ENCODE assay signal across 9 mouse cellular contexts in genomic region chr11:97804841-97805661, GRCm38 (mm10). TPM values are rescaled to one million over a fixed set of nuclear protein-coding genes. Genes with fewer than 3 reads are reported as not detected.
A peak's percentile ranks its signal among the peaks of the same experiment; 100 is the strongest.
DNase-seq lines count a peak whose midpoint lies in the region; ATAC-seq lines count a peak whose summit lies in the region.
"Had no signal": no experiment of that assay in that cellular context is flagged by ENCODE, and none has a peak within 500 bp of the region (broad histone marks: within the 10 kb centered on the region; RNA-seq: fewer than 3 reads in every experiment).

No protein-coding gene starts in this region.

- 35% methylated on average over 9 of the region's 9 CpGs for WGBS in liver, embryonic 11.5 days
- 7% methylated on average over 9 of the region's 9 CpGs for WGBS in embryonic facial prominence, embryonic 12.5 days
- WGBS in hindbrain, embryonic 16.5 days: 22% methylated on average over 9 of the region's 9 CpGs
- 46% methylated on average over 9 of the region's 9 CpGs for WGBS in midbrain, embryonic 10.5 days

- H3K9me3 ChIP-seq in liver, embryonic 11.5 days (ENCODE audit: control insufficient read depth, low read length): no peaks in the 10 kb centered on the region
- H3K9me3 ChIP-seq in embryonic facial prominence, embryonic 12.5 days: no peaks in the 10 kb centered on the region
- no peaks in the 10 kb centered on the region for H3K9me3 ChIP-seq in hindbrain, embryonic 16.5 days (ENCODE audit: control insufficient read depth, low read length)
- no peaks in the 10 kb centered on the region for H3K9me3 ChIP-seq in midbrain, embryonic 10.5 days (replicated peaks)

- peaks cover 71% of the 10 kb centered on the region for H3K4me1 ChIP-seq in liver, embryonic 11.5 days (replicated peaks; ENCODE audit: control insufficient read depth, insufficient read depth, low read length)
- peaks cover 81% of the 10 kb centered on the region for H3K4me1 ChIP-seq in embryonic facial prominence, embryonic 12.5 days
- peaks cover 79% of the 10 kb centered on the region for H3K4me1 ChIP-seq in hindbrain, embryonic 16.5 days (ENCODE audit: control insufficient read depth, insufficient read depth, low read depth, low read length)
- H3K4me1 ChIP-seq in midbrain, embryonic 10.5 days: peaks cover 88% of the 10 kb centered on the region

- H3K36me3 ChIP-seq in liver, embryonic 11.5 days (ENCODE audit: control insufficient read depth, insufficient read depth, low read length): peaks cover 12% of the 10 kb centered on the region; the same call in 1 of the 2 replicates
- peaks cover 22% of the 10 kb centered on the region for H3K36me3 ChIP-seq in embryonic facial prominence, embryonic 12.5 days
- H3K36me3 ChIP-seq in hindbrain, embryonic 16.5 days (ENCODE audit: control insufficient read depth, insufficient read depth, low read length): peaks cover 10% of the 10 kb centered on the region
- H3K36me3 ChIP-seq in midbrain, embryonic 10.5 days: peaks cover 36% of the 10 kb centered on the region

- peak overlapping the region; percentile 63 for H3K27ac ChIP-seq in liver, embryonic 11.5 days (ENCODE audit: low read depth, low read length)
- peak overlapping the region; percentile 89 for H3K27ac ChIP-seq in embryonic facial prominence, embryonic 12.5 days
- peak overlapping the region; percentile 82 for H3K27ac ChIP-seq in hindbrain, embryonic 16.5 days (ENCODE audit: low read depth, low read length)
- H3K27ac ChIP-seq in midbrain, embryonic 10.5 days (replicated peaks): peak overlapping the region; percentile 78
- H3K27ac ChIP-seq: macrophage had no signal

- H3K4me3 ChIP-seq in liver, embryonic 11.5 days (ENCODE audit: low read depth, low read length): no peak overlapping the region; the same call in 1 of the 2 replicates
- H3K4me3 ChIP-seq in embryonic facial prominence, embryonic 12.5 days: peak overlapping the region; percentile 17; the same call in 1 of the 2 replicates
- H3K4me3 ChIP-seq in hindbrain, embryonic 16.5 days (ENCODE audit: low read length): no peak overlapping the region
- peak overlapping the region; percentile 26; the same call in 1 of the 2 replicates for H3K4me3 ChIP-seq in midbrain, embryonic 10.5 days

- H3K27me3 ChIP-seq in liver, embryonic 11.5 days (replicated peaks; ENCODE audit: control insufficient read depth, insufficient read depth, low read length): no peaks in the 10 kb centered on the region
- no peaks in the 10 kb centered on the region for H3K27me3 ChIP-seq in embryonic facial prominence, embryonic 12.5 days
- H3K27me3 ChIP-seq in hindbrain, embryonic 16.5 days (replicated peaks; ENCODE audit: control insufficient read depth, insufficient read depth, low read length): no peaks in the 10 kb centered on the region
- no peaks in the 10 kb centered on the region for H3K27me3 ChIP-seq in midbrain, embryonic 10.5 days (ENCODE audit: low read depth, poor library complexity, severe bottlenecking)

- peak overlapping the region; percentile 5; the same call in 1 of the 2 replicates for H3K9ac ChIP-seq in liver, embryonic 11.5 days (ENCODE audit: low read depth, low read length)
- H3K9ac ChIP-seq in embryonic facial prominence, embryonic 12.5 days: peak overlapping the region; percentile 32; the same call in 1 of the 2 replicates
- H3K9ac ChIP-seq in hindbrain, embryonic 16.5 days (ENCODE audit: low read depth, low read length): no peak overlapping the region

- ATAC-seq in liver, embryonic 11.5 days (replicated peaks; ENCODE audit: low FRiP score): no peak
- no peak for ATAC-seq in embryonic facial prominence, embryonic 12.5 days (ENCODE audit: insufficient number of reproducible peaks, insufficient read depth, low FRiP score, low TSS enrichment)
- peak; percentile 32 for ATAC-seq in hindbrain, embryonic 16.5 days

- H3K4me2 ChIP-seq in liver, embryonic 11.5 days: peak overlapping the region; percentile 2
- peak overlapping the region; percentile 48 for H3K4me2 ChIP-seq in embryonic facial prominence, embryonic 12.5 days (replicated peaks)
- peak overlapping the region; percentile 45 for H3K4me2 ChIP-seq in hindbrain, embryonic 16.5 days (ENCODE audit: low read length)

- no peak for DNase-seq in liver, embryonic 11.5 days (ENCODE audit: low spot score)
- no peak for DNase-seq in liver
- no peak for DNase-seq in midbrain, embryonic 10.5 days (ENCODE audit: low spot score)
- no peak for DNase-seq in right cerebral cortex, adult 18-20 months
- DNase-seq in frontal cortex, postnatal 25 days (ENCODE audit: low spot score in 2 of 2): no peak
- DNase-seq in layer of hippocampus, adult 9-10 months (ENCODE audit: low spot score): no peak

RNA-seq across cellular contexts. Expression of gene Lasp1, which starts 6.3 kb away (rescaled TPM):
- polyA plus RNA-seq in liver, embryonic 11.5 days (2014; fragmentation: Nextera tagmentation; extraction: Ambion mirVana): 54.7 and 55.3 TPM in 2 replicates
- polyA plus RNA-seq in embryonic facial prominence, embryonic 12.5 days (2016; fragmentation: Nextera tagmentation; extraction: Ambion mirVana): 117 and 125 TPM in 2 replicates
- 176 and 191 TPM in 2 replicates for polyA plus RNA-seq in hindbrain, embryonic 16.5 days (2015; fragmentation: Nextera tagmentation; extraction: Ambion mirVana)
- polyA plus RNA-seq in midbrain, embryonic 10.5 days (2016; fragmentation: Nextera tagmentation; extraction: Ambion mirVana): 75.1 and 88.8 TPM in 2 replicates

RNA-seq across cellular contexts. Expression of gene Rpl23, which starts 22.8 kb away (rescaled TPM):
- 756 and 842 TPM in 2 replicates for polyA plus RNA-seq in liver, embryonic 11.5 days (2014; fragmentation: Nextera tagmentation; extraction: Ambion mirVana)
- polyA plus RNA-seq in embryonic facial prominence, embryonic 12.5 days (2016; fragmentation: Nextera tagmentation; extraction: Ambion mirVana): 474 and 481 TPM in 2 replicates
- polyA plus RNA-seq in hindbrain, embryonic 16.5 days (2015; fragmentation: Nextera tagmentation; extraction: Ambion mirVana): 252 and 268 TPM in 2 replicates
- polyA plus RNA-seq in midbrain, embryonic 10.5 days (2016; fragmentation: Nextera tagmentation; extraction: Ambion mirVana): 378 and 451 TPM in 2 replicates

RNA-seq across cellular contexts. Expression of gene 1700001P01Rik, which starts 29.3 kb away (rescaled TPM):
- 0.64 TPM in 1 of 2 replicates, not detected in the other for polyA plus RNA-seq in liver, embryonic 11.5 days (2014; fragmentation: Nextera tagmentation; extraction: Ambion mirVana)
- polyA plus RNA-seq in embryonic facial prominence, embryonic 12.5 days (2016; fragmentation: Nextera tagmentation; extraction: Ambion mirVana): 0.39 TPM in 1 of 2 replicates, not detected in the other
- polyA plus RNA-seq in hindbrain, embryonic 16.5 days (2015; fragmentation: Nextera tagmentation; extraction: Ambion mirVana): 0.44 and 0.91 TPM in 2 replicates
- 0.20 and 0.46 TPM in 2 replicates for polyA plus RNA-seq in midbrain, embryonic 10.5 days (2016; fragmentation: Nextera tagmentation; extraction: Ambion mirVana)
- polyA plus RNA-seq: macrophage had no signal

RNA-seq across cellular contexts. Expression of gene B230217C12Rik, which starts 35.5 kb away (rescaled TPM):
- 3.7 and 5.4 TPM in 2 replicates for polyA plus RNA-seq in liver, embryonic 11.5 days (2014; fragmentation: Nextera tagmentation; extraction: Ambion mirVana)
- polyA plus RNA-seq in embryonic facial prominence, embryonic 12.5 days (2016; fragmentation: Nextera tagmentation; extraction: Ambion mirVana): 11.3 and 12.4 TPM in 2 replicates
- polyA plus RNA-seq in hindbrain, embryonic 16.5 days (2015; fragmentation: Nextera tagmentation; extraction: Ambion mirVana): 38.2 and 40.7 TPM in 2 replicates
- polyA plus RNA-seq in midbrain, embryonic 10.5 days (2016; fragmentation: Nextera tagmentation; extraction: Ambion mirVana): 12.6 and 14.3 TPM in 2 replicates

RNA-seq across cellular contexts. Expression of gene Cwc25, which starts 38.7 kb away (rescaled TPM):
- polyA plus RNA-seq in liver, embryonic 11.5 days (2014; fragmentation: Nextera tagmentation; extraction: Ambion mirVana): 12.9 and 13.1 TPM in 2 replicates
- 23.1 and 24.8 TPM in 2 replicates for polyA plus RNA-seq in embryonic facial prominence, embryonic 12.5 days (2016; fragmentation: Nextera tagmentation; extraction: Ambion mirVana)
- polyA plus RNA-seq in hindbrain, embryonic 16.5 days (2015; fragmentation: Nextera tagmentation; extraction: Ambion mirVana): 14.1 and 16.2 TPM in 2 replicates
- 20.5 and 21.8 TPM in 2 replicates for polyA plus RNA-seq in midbrain, embryonic 10.5 days (2016; fragmentation: Nextera tagmentation; extraction: Ambion mirVana)

Comparison
In these comparisons a context has a peak if more than half of its experiments do, and no peak if none do; other contexts are left out.
1. H3K4me3 ChIP-seq: peak in embryonic facial prominence, embryonic 12.5 days (single experiment) and midbrain, embryonic 10.5 days (single experiment); none in liver, embryonic 11.5 days (single experiment) and hindbrain, embryonic 16.5 days (single experiment).
2. Peak in every context shown above with its lines, with median percentiles within 50 percentile points of each other: H3K27ac ChIP-seq and H3K4me2 ChIP-seq.